Mouse (Mus musculus) G1E (cell line): ENCODE measurements around the gene Sptbn4.

Experiments
- CTCF ChIP-seq: IDR thresholded peaks from 2 replicates; pipeline ENCODE4 v1.5.1; 2012; ENCODE audit warnings: low read depth, low read length, inconsistent platforms, mixed read lengths
- GATA1 ChIP-seq: IDR thresholded peaks from 2 replicates; pipeline ENCODE4 v1.6.1; 2012; ENCODE audit warnings: borderline replicate concordance, low read length, inconsistent platforms, mixed read lengths
- TAL1 ChIP-seq: conservative IDR thresholded peaks from 2 replicates; pipeline ENCODE4 v1.6.1; 2012; ENCODE audit warnings: low read depth, low read length, inconsistent platforms, mixed read lengths

DNA sequence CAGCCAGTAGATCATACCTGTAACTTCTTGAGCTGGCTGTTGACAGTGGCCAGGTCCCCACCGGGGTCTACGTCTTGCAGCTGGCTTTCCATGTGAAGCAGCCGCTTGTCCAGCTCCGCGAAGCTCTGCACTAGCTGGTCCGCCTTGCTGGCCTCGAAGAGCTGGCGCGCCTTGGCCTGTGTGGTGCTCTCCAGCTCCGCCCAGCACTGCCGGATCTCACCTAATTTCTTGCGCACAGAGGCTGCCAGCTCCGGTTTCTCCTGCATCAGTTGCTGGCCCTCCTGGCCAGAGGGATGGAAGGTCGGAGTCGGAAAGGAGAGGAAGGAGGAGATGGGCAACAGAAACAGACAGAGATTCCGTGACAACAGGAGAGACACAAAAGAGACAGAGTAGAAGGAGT lies 56.1 kb downstream of the Sptbn4 start:
- TF ChIP-seq CTCF (no peak), GATA1 (no peak), TAL1 (no peak)
